Mouse (Mus musculus) adrenal gland, postnatal 36 days (tissue): ENCODE data around the gene Map3k13. TPM values are rescaled to one million over a fixed set of nuclear protein-coding genes. Genes with fewer than 3 reads are reported as not detected.
"Not testable (repeated sequence)": the region's sequence is repeated elsewhere in the genome, so short reads cannot be mapped to it uniquely, and the experiment has no call there.

Source experiments
- DNase-seq, 2 experiments: peaks; one replicate each; pipeline ENCODE4 v3.0.0; 2021; ENCODE audit warnings: mixed read lengths in 1 of 2
- long read RNA-seq, 2 experiments: library from polyadenylated mRNA; stranded (forward); transcript quantifications; one replicate each; pipeline ENCODE4 v2.0.0; 2021; ENCODE audit warnings: borderline sequencing depth in 2 of 2
- total RNA-seq, 2 experiments: library from RNA; stranded (reverse); gene quantifications; 2 replicates each; pipeline ENCODE4 v1.2.3; 2021

Gene Map3k13
- total RNA-seq: 1 to 10 TPM in 1 of 2 experiments, under 1 TPM in 1; 0.82 to 1.1 TPM
- long read RNA-seq, experiment 1, partial matches to known transcripts: 0 of 14 reads
- long read RNA-seq, experiment 1, other reads (novel, unspliced or antisense): 14 of 14 reads
- long read RNA-seq, experiment 2, partial matches to known transcripts: 0 of 10 reads
- long read RNA-seq, experiment 2, other reads (novel, unspliced or antisense): 10 of 10 reads

DNA sequence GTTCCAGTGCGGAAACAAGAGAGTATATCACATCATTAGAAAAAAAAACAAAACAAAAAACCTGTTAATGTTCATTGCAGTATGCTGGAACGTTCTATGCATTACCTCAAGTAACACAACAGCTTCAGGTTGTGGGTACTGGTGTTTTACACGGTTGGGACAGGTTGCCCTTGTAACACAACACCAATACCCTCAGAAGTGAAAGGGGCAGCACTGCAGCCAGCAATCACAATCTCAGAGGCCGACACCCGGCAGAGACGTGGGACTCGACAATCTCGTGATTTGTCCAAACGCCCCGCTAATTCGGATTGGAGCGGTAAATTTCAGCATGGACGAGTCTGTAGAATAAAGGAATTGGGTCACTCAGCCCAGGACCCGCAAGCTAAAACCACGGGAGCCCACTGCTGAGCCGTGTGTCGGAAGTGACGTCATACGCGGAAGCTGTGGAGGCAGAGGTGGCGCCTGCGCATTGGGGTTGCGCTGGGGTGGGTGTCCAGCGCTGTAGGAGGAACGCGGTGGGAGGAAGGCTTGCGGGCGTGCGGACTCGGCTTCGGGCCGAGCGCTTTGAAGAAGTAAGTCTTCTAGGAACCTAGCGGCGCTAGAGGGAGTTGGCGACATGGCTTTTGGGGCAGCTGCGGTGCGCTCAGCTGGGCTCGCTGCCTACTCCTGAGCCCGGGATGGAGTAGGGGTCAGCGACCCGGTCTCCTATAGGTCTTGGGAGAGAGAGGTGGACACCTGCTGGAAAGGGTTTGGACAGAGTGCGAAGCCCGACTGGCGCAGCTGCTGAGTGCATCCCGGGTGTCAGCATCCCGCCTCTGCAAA is at the start of gene Map3k13:
TSS of gene Map3k13 (plus strand) at position 472 of the 822 bp plus-strand sequence.
- peak; percentile 97 for DNase-seq

DNA sequence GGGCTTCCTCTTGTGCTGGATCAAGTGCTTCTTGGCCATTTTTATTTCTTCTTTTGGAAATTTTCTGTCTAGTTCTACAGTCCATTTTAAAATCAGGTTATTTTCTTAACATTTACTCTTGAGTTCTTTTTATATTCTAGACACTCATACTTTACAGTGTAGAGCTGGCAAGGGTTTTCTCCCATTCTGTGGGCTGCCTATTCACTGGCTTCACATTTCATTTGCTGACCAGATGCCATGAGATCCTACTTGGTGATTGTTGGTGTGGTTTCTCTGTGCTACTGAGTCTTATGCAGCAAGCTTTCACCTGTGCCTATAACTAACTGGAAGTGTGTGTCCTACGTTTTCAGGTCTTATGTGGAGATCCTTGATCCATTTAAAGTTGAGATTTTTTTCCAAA is 35.7 kb upstream of the Map3k13 start:
- no peak for DNase-seq

GRCm38 (mm10) chr16:21768255-21768654 is 25.9 kb upstream of the Map3k13 start:
- no peak for DNase-seq

DNA sequence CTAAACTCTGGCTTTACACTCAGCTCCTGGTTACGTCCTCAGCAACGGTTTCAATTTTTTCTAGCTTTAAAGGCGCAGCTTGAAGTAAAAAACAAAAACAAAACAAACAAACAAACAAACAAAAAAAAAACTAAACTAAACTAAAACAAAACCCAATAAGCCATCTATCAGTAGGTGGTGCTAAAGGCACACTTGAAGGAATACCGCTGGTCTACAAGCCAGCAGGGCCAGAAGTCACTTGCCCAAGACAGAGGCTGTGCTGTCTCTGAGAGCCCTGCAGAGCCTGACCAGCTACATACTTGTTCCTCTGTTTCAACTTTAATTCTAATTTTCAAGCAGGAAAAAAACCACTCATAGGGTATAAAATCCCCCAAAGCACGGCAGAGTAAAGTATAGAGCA is 24.5 kb upstream of the Map3k13 start:
- DNase-seq: no peak

DNA sequence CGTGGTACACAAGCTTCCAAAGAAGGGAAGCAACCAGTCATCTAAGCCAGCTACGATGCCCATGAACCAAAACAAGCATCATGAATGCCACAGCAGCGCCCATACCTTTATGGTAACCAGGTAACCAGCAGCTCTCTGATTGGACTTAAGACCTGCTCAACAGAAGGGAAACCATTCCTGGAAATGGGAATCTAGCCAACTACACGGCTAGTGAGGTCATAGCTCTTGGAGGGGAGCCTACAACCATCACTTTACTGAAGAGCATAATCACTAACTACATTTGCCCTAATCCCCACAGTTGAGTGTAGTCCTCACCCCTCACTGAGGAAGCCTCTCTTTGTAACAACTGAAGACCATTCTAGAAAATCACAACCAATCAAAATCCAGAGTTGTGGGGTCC is 19.4 kb upstream of the Map3k13 start:
- DNase-seq: no peak

GRCm38 (mm10) chr16:21778293-21778866 is 15.8 kb upstream of the Map3k13 start:
- peak; percentile 20 to 50 for DNase-seq

- no peak for DNase-seq
Measured at GRCm38 (mm10) chr16:21779149-21779548, 15.0 kb upstream of the Map3k13 start.

- DNase-seq: no peak
Measured at GRCm38 (mm10) chr16:21781277-21781676, 12.9 kb upstream of the Map3k13 start.

DNA sequence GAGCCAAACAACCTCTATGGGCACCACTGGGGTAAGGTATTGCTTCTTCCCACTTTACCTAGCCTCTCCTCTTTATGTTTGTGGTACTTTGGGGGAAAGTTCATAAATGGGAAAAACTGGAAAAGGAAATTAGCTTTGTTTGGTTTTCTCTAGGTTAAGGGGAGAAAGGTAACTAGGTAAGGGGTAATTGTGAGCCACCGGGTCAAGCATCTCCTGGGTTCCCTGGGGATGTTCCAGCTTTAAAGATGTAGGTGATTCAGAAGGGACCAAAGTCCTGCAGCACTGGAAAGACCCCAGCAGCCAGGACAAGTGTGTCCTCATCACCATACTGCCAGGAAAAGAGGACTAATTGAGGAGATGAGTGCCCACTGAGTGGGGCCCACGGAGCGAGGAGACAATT is 12.3 kb upstream of the Map3k13 start:
- no peak for DNase-seq

- DNase-seq: no peak
Measured at GRCm38 (mm10) chr16:21782807-21783206, 11.3 kb upstream of the Map3k13 start.

DNA sequence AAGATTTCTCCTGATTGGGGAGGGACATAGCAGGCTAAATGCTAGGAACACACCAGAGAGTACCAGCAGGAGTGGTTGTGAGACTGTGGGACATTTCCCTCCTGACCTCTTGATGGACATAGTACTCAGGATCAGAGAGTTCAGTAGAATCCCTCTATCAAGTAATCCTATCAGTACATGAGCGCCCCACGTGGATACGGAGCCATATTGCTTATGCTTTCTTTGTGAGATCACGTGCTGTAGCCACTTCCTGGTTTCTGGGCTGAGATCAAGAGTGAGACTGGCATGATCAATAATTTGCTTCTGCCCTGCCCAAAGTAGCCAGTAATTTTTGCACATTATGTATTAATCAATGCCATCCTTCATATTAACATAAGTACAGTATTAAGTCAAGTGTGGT is 9.1 kb upstream of the Map3k13 start:
- no peak for DNase-seq

DNA sequence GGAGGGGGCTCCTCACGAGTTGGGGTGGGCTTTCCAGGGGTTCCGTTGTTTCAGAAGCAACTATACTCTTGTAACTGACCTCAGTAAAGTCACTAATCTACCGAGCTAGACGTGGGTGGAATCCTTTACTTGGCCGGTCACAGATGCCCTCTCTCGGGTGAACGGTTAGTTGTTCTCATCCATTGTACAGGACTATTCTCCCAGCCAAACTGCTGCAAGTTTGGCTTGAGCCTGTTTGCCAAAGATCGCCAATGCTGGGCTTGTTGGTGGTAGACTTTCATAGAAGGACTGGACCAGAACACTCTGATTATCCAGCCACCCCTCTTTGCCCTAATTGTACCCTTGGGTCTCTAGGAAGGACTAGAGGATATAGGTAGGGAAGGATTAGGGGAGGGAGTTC is 7.8 kb upstream of the Map3k13 start:
- DNase-seq: no peak

GRCm38 (mm10) chr16:21787516-21788353 is 6.4 kb upstream of the Map3k13 start, which contains the start of gene Ehhadh:
Gene Ehhadh, minus strand, starts transcription at chr16:21787807.
- DNase-seq: peak; percentile 88 to 92

- DNase-seq: no peak
Measured at GRCm38 (mm10) chr16:21788581-21788980, 5.6 kb upstream of the Map3k13 start.

- no peak for DNase-seq
Measured at GRCm38 (mm10) chr16:21789180-21789579, 5.0 kb upstream of the Map3k13 start.

GRCm38 (mm10) chr16:21790469-21790868 is 3.7 kb upstream of the Map3k13 start:
- no peak for DNase-seq

DNA sequence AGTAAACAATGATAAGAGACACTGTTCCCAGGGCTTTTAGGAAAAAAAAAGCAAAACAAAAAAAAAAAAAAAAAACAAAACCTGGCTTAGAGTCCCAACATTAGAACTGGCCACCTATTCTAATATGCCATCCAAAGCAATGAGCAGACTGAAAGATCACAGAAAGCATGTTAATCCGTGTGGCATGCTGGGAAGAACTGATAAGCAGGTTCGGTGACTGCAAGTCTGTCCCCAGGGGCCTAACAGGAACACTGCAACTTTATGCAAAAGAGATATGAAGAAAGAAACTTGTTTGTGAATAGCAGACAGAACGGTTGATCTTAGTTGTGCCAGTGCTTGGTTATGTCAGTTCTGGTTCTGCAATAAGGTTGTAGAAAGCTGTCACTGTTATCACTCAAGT is 2.4 kb upstream of the Map3k13 start:
- no peak for DNase-seq

DNA sequence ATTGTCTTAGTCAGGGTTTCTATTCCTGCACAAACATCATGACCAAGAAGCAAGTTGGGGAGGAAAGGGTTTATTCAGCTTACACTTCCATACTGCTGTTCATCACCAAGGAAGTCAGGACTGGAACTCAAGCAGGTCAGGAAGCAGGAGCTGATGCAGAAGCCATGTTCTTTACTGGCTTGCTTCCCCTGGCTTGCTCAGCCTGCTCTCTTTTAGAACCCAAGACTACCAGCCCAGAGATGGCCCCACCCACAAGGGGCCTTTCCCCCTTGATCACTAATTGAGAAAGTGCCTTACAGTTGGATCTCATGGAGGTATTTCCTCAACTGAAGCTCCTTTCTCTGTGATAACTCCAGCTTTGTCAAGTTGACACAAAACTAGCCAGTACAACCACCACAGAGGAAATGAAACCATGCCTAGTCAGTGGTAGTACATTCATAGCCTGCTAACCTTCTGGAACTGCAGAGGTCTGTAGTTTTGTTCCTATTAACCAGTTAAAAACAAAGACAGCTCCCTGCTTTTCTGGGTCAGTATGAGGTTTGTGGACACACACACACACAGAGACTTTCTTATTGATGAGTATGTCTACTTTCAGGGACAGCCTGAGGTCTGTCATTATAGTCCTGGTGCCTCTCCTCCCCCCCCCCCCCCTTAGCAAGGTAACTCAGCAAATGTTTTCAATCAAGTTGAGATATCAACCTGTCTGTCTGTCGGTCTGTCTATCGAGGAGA is 901 bp upstream of the Map3k13 start:
- not testable (repeated sequence) for DNase-seq

DNA sequence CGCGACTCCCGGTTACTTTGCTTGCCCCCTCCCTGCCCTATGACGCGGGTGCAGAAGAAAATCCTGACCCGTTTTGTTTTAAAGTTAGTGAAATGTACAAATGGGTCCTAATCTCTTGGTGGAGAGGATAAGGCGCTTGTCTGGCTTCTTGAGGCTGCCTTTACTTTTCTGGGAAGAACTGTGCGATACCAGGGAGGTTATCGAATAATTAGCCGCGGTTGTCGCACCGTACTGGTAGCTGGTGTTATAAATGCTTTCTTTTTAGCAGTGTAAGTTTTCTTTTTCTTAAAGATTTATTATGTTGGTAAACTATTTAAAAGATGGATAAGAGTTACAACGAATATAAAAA is 525 bp downstream of the Map3k13 start:
- no peak for DNase-seq

GRCm38 (mm10) chr16:21795071-21795470 is 925 bp downstream of the Map3k13 start:
- no peak for DNase-seq

DNA sequence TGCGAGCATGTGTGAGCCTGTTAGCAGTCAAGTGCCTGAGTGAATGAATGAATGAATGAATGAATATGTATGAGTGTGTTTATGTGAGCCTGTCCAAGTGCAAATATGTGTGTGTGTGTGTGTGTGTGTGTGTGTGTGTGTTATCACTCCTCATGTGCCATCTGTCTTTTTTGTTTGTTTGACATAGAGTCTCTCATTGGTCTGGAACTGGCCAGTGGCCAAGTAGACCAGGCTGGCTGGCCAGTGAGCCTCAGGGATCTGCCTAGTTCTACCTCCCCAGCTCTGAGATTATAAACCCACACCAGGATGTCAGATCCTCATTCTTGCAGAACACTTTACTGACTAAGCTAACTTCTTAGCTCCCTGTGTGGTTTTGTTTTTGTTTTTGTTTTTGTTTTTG is 10.1 kb downstream of the Map3k13 start:
- no peak for DNase-seq

- no peak for DNase-seq
Measured at GRCm38 (mm10) chr16:21806892-21807291, 12.7 kb downstream of the Map3k13 start.
